Mouse (Mus musculus): Measurements from ENCODE around the gene Dscaml1.

GRCm38 (mm10) chr9:45457200-45457599 lies 30.8 kb downstream of the Dscaml1 start:
- TF ChIP-seq ZNF384 (IDR thresholded peaks at IDR 0.05; ENCODE audit: low read depth, low read length) (no peak), MYB (IDR thresholded peaks at IDR 0.05; ENCODE audit: low read depth, low read length) (no peak), CTCF (IDR thresholded peaks at IDR 0.05 in 2 of 3, conservative IDR thresholded peaks at IDR 0.05 in 1 of 3; ENCODE audit: control insufficient read depth in 1 of 3, insufficient read depth in 1 of 3, low read depth in 2 of 3, low read length in 3 of 3, poor library complexity in 1 of 3, severe bottlenecking in 1 of 3) (no peak), NRF1 (IDR thresholded peaks at IDR 0.05; ENCODE audit: insufficient read depth, low read depth, low read length, poor library complexity, severe bottlenecking) (no peak), POLR2A (IDR thresholded peaks at IDR 0.05; ENCODE audit: control insufficient read depth in 1 of 2, insufficient read depth in 1 of 2, low read depth in 1 of 2, low read length in 2 of 2, poor library complexity in 1 of 2) (no peak), TAL1 (IDR thresholded peaks at IDR 0.05; ENCODE audit: low read length) (no peak), RCOR1 (IDR thresholded peaks at IDR 0.05; ENCODE audit: low read depth, low read length) (no peak), EP300 (IDR thresholded peaks at IDR 0.05; ENCODE audit: low read depth in 1 of 2, low read length in 2 of 2) (no peak), GATA1 (IDR thresholded peaks at IDR 0.05; ENCODE audit: low read depth, low read length) (no peak), CHD2 (IDR thresholded peaks at IDR 0.05; ENCODE audit: low read length) (no peak), POLR2AphosphoS2 (IDR thresholded peaks at IDR 0.05; ENCODE audit: low read length) (no peak), MYC (IDR thresholded peaks at IDR 0.05; ENCODE audit: low read depth, low read length) (no peak), ZC3H11A (IDR thresholded peaks at IDR 0.05; ENCODE audit: low read depth, low read length) (no peak)
